Mouse (Mus musculus) liver, postnatal 0 days (tissue): ENCODE measurements around the gene Top2b.

Experiments used
- CTCF ChIP-seq: sonication (generic); IDR thresholded peaks from 2 replicates; pipeline ENCODE4 v1.5.1; 2016; ENCODE audit warnings: antibody characterized with exemption, low read depth
- EP300 ChIP-seq: IDR thresholded peaks from 2 replicates; pipeline ENCODE4 v1.6.1; 2016; ENCODE audit warnings: antibody characterized with exemption, low read depth, mild to moderate bottlenecking

- TF ChIP-seq CTCF (0 out of 2 replicates have a peak, but pooled peaks have one; percentile 8), EP300 (no peak)
Observed at GRCm38 (mm10) chr14:16366986-16367385, 2.0 kb downstream of the Top2b start.
